Mouse (Mus musculus) testis, postnatal 14 days (tissue): ENCODE measurements at regions not wholly inside any gene's neighbourhood (a gene's known extent, or its start where the extent isn't known, plus 50 kb on each side); places are given as distances from the start of the nearest gene placed in this dataset.
A peak's percentile ranks its signal among the peaks of the same experiment; 100 is the strongest.
"Not testable (repeated sequence)": the region's sequence is repeated elsewhere in the genome, so short reads cannot be mapped to it uniquely, and the experiment has no call there.

Experiments
- DNase-seq: peaks from one replicate; pipeline ENCODE4 v3.0.0; 2021; ENCODE audit warnings: low spot score

DNA sequence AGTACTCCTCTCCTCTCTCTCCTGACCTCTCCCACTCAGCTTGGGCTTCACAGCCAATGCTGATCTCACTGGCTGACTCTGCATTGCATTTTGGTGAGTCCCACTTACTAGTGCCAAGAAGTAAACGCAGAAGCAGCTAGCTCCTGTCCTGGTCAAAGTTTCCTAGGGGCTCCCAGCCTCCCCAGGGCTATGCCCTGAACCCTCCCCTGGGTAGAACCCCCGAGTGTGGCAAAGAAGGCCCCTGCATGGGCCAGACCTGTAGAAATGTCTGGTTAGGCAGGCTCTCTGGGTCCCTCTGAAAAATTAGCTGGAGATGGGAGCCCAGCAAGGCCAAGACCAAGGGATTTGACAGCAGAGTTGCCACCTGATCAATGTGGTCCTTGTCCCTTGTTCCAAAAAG lies 454.3 kb downstream of the Gm10330 start:
- not testable (repeated sequence) for DNase-seq

DNA sequence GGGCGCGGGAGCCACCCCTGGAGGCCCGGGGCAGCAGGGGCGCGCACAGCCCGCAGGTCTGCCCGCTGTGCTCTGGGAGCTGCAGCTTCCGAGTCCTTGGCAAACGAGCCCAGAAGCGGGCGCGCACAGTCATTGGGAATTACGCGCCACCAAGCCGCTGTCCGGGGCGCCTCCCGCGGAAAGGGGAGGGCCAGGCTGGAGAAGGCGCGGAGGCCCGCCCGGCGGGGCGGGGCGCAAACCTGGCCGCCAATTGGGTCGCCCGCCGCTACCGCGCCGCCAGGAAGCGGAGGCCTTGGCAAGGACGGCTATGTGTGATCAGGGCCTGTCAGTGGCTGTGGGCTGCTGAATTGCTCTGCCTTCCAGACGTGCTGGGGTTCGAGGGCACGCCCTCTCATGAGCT lies 464.9 kb downstream of the Gm10330 start:
- DNase-seq = peak; percentile 3
